Mouse (Mus musculus) ES-E14 (cell line): ENCODE results near the gene Crat. TPM values are rescaled to one million over a fixed set of nuclear protein-coding genes. Genes with fewer than 3 reads are reported as not detected.
A peak's percentile ranks its signal among the peaks of the same experiment; 100 is the strongest.

ENCODE experiments used
- DNase-seq: peaks from one replicate; pipeline ENCODE4 v3.0.0-alpha.2; 2013; ENCODE audit warnings: low read depth, low spot score
- H3K27ac ChIP-seq: 2 replicates; pipeline ENCODE4 v1.5.1; 2012; ENCODE audit warnings: low read depth, mild to moderate bottlenecking, low read length, moderate library complexity, mixed read lengths; ENCODE audit not compliant: poor library complexity, insufficient read depth, severe bottlenecking
- H3K36me3 ChIP-seq: 2 replicates; pipeline ENCODE4 v1.6.1; 2012; ENCODE audit warnings: mild to moderate bottlenecking, low read length, moderate library complexity, mixed read lengths; ENCODE audit not compliant: control insufficient read depth, poor library complexity, insufficient read depth, severe bottlenecking
- H3K4me1 ChIP-seq, 2 experiments: fragments of 150-350 bp in 1 of 2; sonication (generic) in 1 of 2; 2 replicates each; pipeline ENCODE4 v1.6.1; 2012; ENCODE audit warnings: low read length in 2 of 2, mild to moderate bottlenecking in 1 of 2, mixed read lengths in 1 of 2; ENCODE audit not compliant: control insufficient read depth in 2 of 2, insufficient read depth in 2 of 2, poor library complexity in 1 of 2
- H3K4me3 ChIP-seq, 2 experiments: fragments of 150-350 bp in 1 of 2; sonication (generic) in 1 of 2; 2 replicates each; pipeline ENCODE4 v1.5.1; 2012; ENCODE audit warnings: low read length in 2 of 2, low read depth in 1 of 2, mild to moderate bottlenecking in 1 of 2, mixed read lengths in 1 of 2; ENCODE audit not compliant: insufficient read depth in 1 of 2, poor library complexity in 1 of 2, severe bottlenecking in 1 of 2
- H3K9ac ChIP-seq: 2 replicates; pipeline ENCODE4 v1.6.1; 2012; ENCODE audit warnings: low read depth, mild to moderate bottlenecking, low read length, mixed read lengths; ENCODE audit not compliant: poor library complexity, insufficient read depth, severe bottlenecking
- H3K9me3 ChIP-seq: fragments of 150-350 bp; sonication (generic); 2 replicates; pipeline ENCODE4 v1.6.1; 2012; ENCODE audit warnings: low read depth, mild to moderate bottlenecking, low read length; ENCODE audit not compliant: control insufficient read depth, insufficient read depth
- CHD2 ChIP-seq: IDR thresholded peaks from 2 replicates; pipeline ENCODE4 v1.6.1; 2014; ENCODE audit warnings: mild to moderate bottlenecking, low read depth, low read length, inconsistent platforms
- HCFC1 ChIP-seq: IDR thresholded peaks from 2 replicates; pipeline ENCODE4 v1.6.1; 2012; ENCODE audit warnings: low read length, inconsistent platforms, borderline replicate concordance; ENCODE audit not compliant: insufficient read depth
- MAFK ChIP-seq: IDR thresholded peaks from 2 replicates; pipeline ENCODE4 v1.6.1; 2014; ENCODE audit warnings: mild to moderate bottlenecking, low read depth, low read length, inconsistent platforms; ENCODE audit not compliant: insufficient read depth
- ZC3H11A ChIP-seq: IDR thresholded peaks from 2 replicates; pipeline ENCODE4 v1.6.1; 2012; ENCODE audit warnings: low read depth, mild to moderate bottlenecking, inconsistent platforms, low read length, borderline replicate concordance
- ZNF384 ChIP-seq: IDR thresholded peaks from 2 replicates; pipeline ENCODE4 v1.6.1; 2012; ENCODE audit warnings: low read depth, low read length, inconsistent platforms
- in situ Hi-C, 2 experiments: fragments of 600-800 bp; cut with MboI; formaldehyde crosslinking; loops; one replicate each; pipeline ENCODE4 v1.15.1; 2025; ENCODE audit warnings: low sequenced_read_pairs in 2 of 2, inconsistent platforms in 1 of 2; ENCODE audit not compliant: unreplicated experiment in 2 of 2
- total RNA-seq: library from RNA; depleted of rRNA; stranded (reverse); fragments of 300-350 nt; gene quantifications from 2 replicates; pipeline ENCODE4 v1.2.3, GENCODE M21; 2012

The Crat gene
- total RNA-seq, 1 experiment: 5.8 TPM

- Histone ChIP-seq H3K9me3 (no peaks in the 10 kb centered on the region), H3K27ac (no peak overlapping the region), H3K4me1 (peaks cover 9 to 36% of the 10 kb centered on the region in 2 experiments), H3K4me3 (no peak overlapping the region), H3K36me3 (peaks cover 20% of the 10 kb centered on the region), H3K9ac (no peak overlapping the region)
- TF ChIP-seq CHD2 (no peak), MAFK (no peak), ZNF384 (no peak), HCFC1 (no peak), ZC3H11A (no peak)
- no peak for DNase-seq
- in situ Hi-C loops: no loop called here
These were observed 31.5 kb upstream of the Crat start for GRCm38 (mm10) chr2:30446891-30447826.

DNA sequence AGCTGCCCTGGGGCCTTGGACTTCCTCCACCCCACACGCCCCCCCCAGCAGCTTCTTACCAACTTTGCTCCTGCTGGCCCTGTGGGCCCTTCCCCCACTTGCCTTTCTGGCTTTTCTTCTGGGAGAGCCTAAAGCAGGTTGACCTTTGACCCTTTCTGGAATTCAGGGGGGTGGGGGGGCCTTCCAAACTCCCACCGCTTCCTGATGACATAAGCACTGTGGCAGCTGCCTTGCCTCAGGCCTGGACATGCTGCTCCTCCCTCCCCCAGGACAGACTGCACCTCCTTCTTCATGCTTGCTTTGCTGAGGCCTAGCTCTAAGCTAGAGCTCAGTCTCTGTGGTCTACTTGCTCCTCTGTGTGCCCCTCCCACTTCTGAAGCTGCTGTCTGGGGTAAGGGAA, 29.7 kb upstream of the Crat start:
- TF ChIP-seq HCFC1 (no peak), ZNF384 (no peak), CHD2 (peak; percentile 85), MAFK (no peak)
- peak; percentile 70 for DNase-seq
- no peaks in the 10 kb centered on the region for H3K9me3 ChIP-seq
- H3K9ac ChIP-seq: peak overlapping the region; percentile 49; the same call in 1 of the 2 replicates
- H3K4me1 ChIP-seq: peaks cover 10 to 35% of the 10 kb centered on the region in 2 experiments
- peaks cover 20% of the 10 kb centered on the region for H3K36me3 ChIP-seq
- no peak overlapping the region for H3K4me3 ChIP-seq
- peak overlapping the region; percentile 76 for H3K27ac ChIP-seq
- in situ Hi-C loops: no loop called here

- in situ Hi-C loops: no loop called here
- no peak for TF ChIP-seq ZC3H11A
- TF ChIP-seq CHD2: no peak
- no peak for TF ChIP-seq HCFC1
- TF ChIP-seq MAFK: no peak
- no peak for TF ChIP-seq ZNF384
- H3K4me1 ChIP-seq: peaks cover 10 to 35% of the 10 kb centered on the region in 2 experiments
- H3K36me3 ChIP-seq: peaks cover 22% of the 10 kb centered on the region
- no peak overlapping the region; the same call in 1 of the 2 replicates for H3K9ac ChIP-seq
- H3K9me3 ChIP-seq: no peaks in the 10 kb centered on the region
- no peak overlapping the region; the same call in 1 of the 2 replicates for H3K27ac ChIP-seq
- no peak overlapping the region for H3K4me3 ChIP-seq
- DNase-seq: no peak
These were observed 28.8 kb upstream of the Crat start for GRCm38 (mm10) chr2:30444450-30444849.

- H3K27ac ChIP-seq: no peak overlapping the region
- no peaks in the 10 kb centered on the region for H3K9me3 ChIP-seq
- no peak for DNase-seq
- H3K4me1 ChIP-seq: peaks cover 10 to 35% of the 10 kb centered on the region in 2 experiments
- no peak overlapping the region for H3K9ac ChIP-seq
- TF ChIP-seq ZC3H11A (no peak), ZNF384 (no peak), MAFK (no peak), HCFC1 (no peak), CHD2 (no peak)
- in situ Hi-C loops: no loop called here
- H3K36me3 ChIP-seq: peaks cover 24% of the 10 kb centered on the region
- H3K4me3 ChIP-seq: no peak overlapping the region
These were observed 28.4 kb upstream of the Crat start for GRCm38 (mm10) chr2:30444006-30444405.
